Mouse (Mus musculus) neutrophil, adult 65 days (primary cell): ENCODE data around the gene 1700016K19Rik. TPM values are rescaled to one million over a fixed set of nuclear protein-coding genes. Genes with fewer than 3 reads are reported as not detected.

Source experiments
- total RNA-seq: library from RNA; stranded (reverse); gene quantifications from 2 replicates; pipeline ENCODE4 v1.2.4, GENCODE M21; 2023

1700016K19Rik gene
- total RNA-seq: not detected in 2 replicates

DNA sequence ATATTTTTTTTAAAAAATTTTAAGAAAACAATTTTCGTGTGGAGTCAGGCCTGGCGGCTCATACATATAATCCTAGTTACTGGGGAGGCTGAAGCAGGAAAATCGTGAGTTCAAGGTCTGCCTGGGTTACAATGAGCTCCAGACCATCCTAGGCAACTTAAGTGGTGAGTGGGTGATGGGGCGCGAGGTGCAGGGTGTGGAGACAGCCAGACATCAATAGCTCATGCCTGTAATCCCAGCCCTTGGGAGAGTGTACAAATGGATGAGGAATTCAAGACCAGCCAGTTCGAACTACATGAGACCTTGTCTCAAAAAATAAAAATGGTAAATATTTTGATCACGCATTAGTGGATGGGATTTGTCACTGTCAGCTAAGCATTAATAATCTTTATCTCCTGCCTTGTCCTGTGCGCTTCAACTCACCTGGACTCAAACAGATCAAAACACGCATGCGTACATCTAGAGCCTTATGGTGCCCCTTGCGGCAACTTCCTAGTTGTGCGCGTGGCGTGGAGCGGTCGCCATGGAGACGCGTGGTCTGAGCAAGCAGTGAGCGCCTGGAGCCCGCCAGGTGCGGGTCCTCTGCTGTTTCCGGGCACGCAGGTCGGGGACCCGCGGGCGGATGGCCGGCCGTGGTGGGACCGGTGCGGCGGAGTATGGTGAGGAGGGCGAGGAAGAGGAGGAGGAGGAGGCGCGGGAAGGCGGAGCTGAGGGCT lies at the start of gene 1700016K19Rik:
Gene 1700016K19Rik (plus strand): TSS at position 473 of the 716 bp plus-strand sequence.

DNA sequence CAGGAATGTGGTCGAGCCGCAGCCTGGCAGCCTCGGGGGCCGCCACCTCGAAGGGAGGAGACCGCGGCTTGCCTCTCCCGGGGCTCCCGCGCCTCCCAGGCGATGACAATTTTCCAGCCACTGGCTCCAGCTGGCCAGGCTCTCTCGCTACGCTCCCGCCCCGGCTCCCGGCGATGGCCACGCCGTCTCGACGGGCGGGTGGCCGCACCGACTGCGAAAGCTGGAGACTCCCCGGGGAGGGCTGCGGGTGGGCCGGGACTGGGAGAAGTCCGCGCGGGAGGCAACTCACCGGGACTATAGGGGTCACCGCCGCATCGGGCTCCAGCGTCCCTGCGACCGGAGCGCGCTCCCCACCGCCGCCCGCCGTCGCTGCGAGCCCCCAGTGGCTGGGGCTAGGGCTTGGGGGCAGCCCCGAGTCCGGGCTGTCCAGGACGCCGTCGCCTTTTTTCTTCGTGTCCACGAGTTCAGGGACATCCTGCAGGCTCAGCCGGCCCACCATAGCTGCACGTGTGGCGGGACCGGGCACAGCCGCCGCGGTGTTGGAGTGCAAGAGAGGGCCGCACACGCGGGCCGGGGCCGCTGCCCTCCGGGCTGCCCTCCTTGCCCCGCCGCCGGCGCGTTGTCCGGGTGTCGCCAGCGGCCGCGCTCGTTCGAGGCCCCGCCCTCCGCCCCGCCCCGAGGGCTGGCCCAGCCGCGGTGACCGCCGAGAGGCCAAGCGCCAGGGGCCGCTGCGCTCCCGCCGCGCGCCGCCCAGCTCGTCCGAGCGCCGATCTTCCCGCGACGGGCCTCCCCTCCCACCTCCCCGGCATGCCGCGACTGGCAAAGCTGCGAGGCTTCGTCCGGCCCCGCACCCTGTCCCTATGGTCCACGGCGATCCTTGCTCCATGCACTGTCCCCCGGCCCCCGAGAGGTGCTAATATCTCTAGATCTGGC lies 27.7 kb downstream of the 1700016K19Rik start, which contains the start of gene Rflnb:
Gene Rflnb (minus strand): TSS at position 644 of the 933 bp plus-strand sequence.

Other genes with a start within 250 kb of the 1700016K19Rik start
- not detected in 2 replicates for gene Doc2b, start 203.9 kb upstream of the 1700016K19Rik start, total RNA-seq
- 2.0 and 3.7 TPM in 2 replicates for gene Rph3al, start 61.5 kb upstream of the 1700016K19Rik start, total RNA-seq
- gene Rflnb, start 27.9 kb downstream of the 1700016K19Rik start, total RNA-seq: 183 and 192 TPM in 2 replicates
- gene Vps53, start 179.7 kb downstream of the 1700016K19Rik start, total RNA-seq: 33.0 and 45.4 TPM in 2 replicates
- gene Fam57a, start 179.8 kb downstream of the 1700016K19Rik start, total RNA-seq: 0.48 and 1.1 TPM in 2 replicates
- not detected in 2 replicates for gene Dbil5, start 217.7 kb downstream of the 1700016K19Rik start, total RNA-seq
- gene Gemin4, start 217.8 kb downstream of the 1700016K19Rik start, total RNA-seq: 0.64 TPM in 1 of 2 replicates, not detected in the other
- gene Mrm3, start 243.8 kb downstream of the 1700016K19Rik start, total RNA-seq: 2.4 and 2.6 TPM in 2 replicates
- 21.1 and 24.9 TPM in 2 replicates for gene Glod4, start 243.8 kb downstream of the 1700016K19Rik start, total RNA-seq